Mouse (Mus musculus) splenic B cell, adult 2 months (primary cell): ENCODE data around the gene Itga5.

Experiments
- DNase-seq: peaks from one replicate; pipeline ENCODE4 v3.0.0-alpha.2; 2011; ENCODE audit warnings: low read depth, low spot score
- H3K27me3 ChIP-seq: 2 replicates; pipeline ENCODE4 v1.6.1; 2012; ENCODE audit warnings: mild to moderate bottlenecking, low read length, moderate library complexity, mixed read lengths; ENCODE audit not compliant: control insufficient read depth, poor library complexity, insufficient read depth, severe bottlenecking
- H3K36me3 ChIP-seq: 2 replicates; pipeline ENCODE4 v1.6.1; 2012; ENCODE audit warnings: mild to moderate bottlenecking, low read length, moderate library complexity, mixed read lengths; ENCODE audit not compliant: control insufficient read depth, poor library complexity, insufficient read depth, severe bottlenecking

Gene Itga5

GRCm38 (mm10) chr15:103338829-103339165 is 27.8 kb downstream of the Itga5 start:
- Histone ChIP-seq H3K36me3 (no peaks in the 10 kb centered on the region), H3K27me3 (no peaks in the 10 kb centered on the region)
- DNase-seq: no peak

- peak; percentile 33 for DNase-seq
- H3K36me3 ChIP-seq: no peaks in the 10 kb centered on the region
- H3K27me3 ChIP-seq: no peaks in the 10 kb centered on the region
Observed at GRCm38 (mm10) chr15:103336996-103337667, 29.4 kb downstream of the Itga5 start.

GRCm38 (mm10) chr15:103335488-103336235 is 30.9 kb downstream of the Itga5 start:
- no peak for DNase-seq
- no peaks in the 10 kb centered on the region for H3K27me3 ChIP-seq

GRCm38 (mm10) chr15:103335040-103335439 is 31.5 kb downstream of the Itga5 start:
- H3K27me3 ChIP-seq: no peaks in the 10 kb centered on the region
- no peak for DNase-seq

More at GRCm38 (mm10) chr15:103335488-103336235, 30.9 kb downstream of the Itga5 start:
- no peaks in the 10 kb centered on the region for H3K36me3 ChIP-seq

GRCm38 (mm10) chr15:103334194-103334593 is 32.4 kb downstream of the Itga5 start:
- Histone ChIP-seq H3K27me3 (no peaks in the 10 kb centered on the region), H3K36me3 (no peaks in the 10 kb centered on the region)
- no peak for DNase-seq

More at GRCm38 (mm10) chr15:103335040-103335439, 31.5 kb downstream of the Itga5 start:
- H3K36me3 ChIP-seq: no peaks in the 10 kb centered on the region

GRCm38 (mm10) chr15:103333738-103334137 is 32.8 kb downstream of the Itga5 start:
- Histone ChIP-seq H3K36me3 (no peaks in the 10 kb centered on the region), H3K27me3 (no peaks in the 10 kb centered on the region)
- DNase-seq: peak; percentile 87

- DNase-seq: peak; percentile 65
- Histone ChIP-seq H3K36me3 (no peaks in the 10 kb centered on the region), H3K27me3 (no peaks in the 10 kb centered on the region)
Observed at GRCm38 (mm10) chr15:103333081-103333615, 33.4 kb downstream of the Itga5 start.

- Histone ChIP-seq H3K27me3 (no peaks in the 10 kb centered on the region), H3K36me3 (no peaks in the 10 kb centered on the region)
- peak; percentile 88 for DNase-seq
Observed at GRCm38 (mm10) chr15:103323455-103324247, 42.9 kb downstream of the Itga5 start.

- Histone ChIP-seq H3K27me3 (no peaks in the 10 kb centered on the region), H3K36me3 (no peaks in the 10 kb centered on the region)
- DNase-seq: no peak
Observed at GRCm38 (mm10) chr15:103323070-103323454, 43.5 kb downstream of the Itga5 start.

- Histone ChIP-seq H3K36me3 (no peaks in the 10 kb centered on the region; the same call in none of the 2 replicates), H3K27me3 (no peaks in the 10 kb centered on the region)
- no peak for DNase-seq
Observed at GRCm38 (mm10) chr15:103322396-103322795, 44.2 kb downstream of the Itga5 start.

GRCm38 (mm10) chr15:103321076-103321475 is 45.5 kb downstream of the Itga5 start:
- DNase-seq: peak; percentile 38

GRCm38 (mm10) chr15:103318201-103318816 is 48.3 kb downstream of the Itga5 start:
- no peak for DNase-seq
- peaks cover 2% of the 10 kb centered on the region for H3K36me3 ChIP-seq
- H3K27me3 ChIP-seq: no peaks in the 10 kb centered on the region

More at GRCm38 (mm10) chr15:103321076-103321475, 45.5 kb downstream of the Itga5 start:
- Histone ChIP-seq H3K36me3 (no peaks in the 10 kb centered on the region; the same call in none of the 2 replicates), H3K27me3 (no peaks in the 10 kb centered on the region)

GRCm38 (mm10) chr15:103317731-103318130 is 48.8 kb downstream of the Itga5 start:
- H3K36me3 ChIP-seq: peaks cover 2% of the 10 kb centered on the region
- no peak for DNase-seq

GRCm38 (mm10) chr15:103317120-103317519 is 49.4 kb downstream of the Itga5 start:
- no peaks in the 10 kb centered on the region for H3K27me3 ChIP-seq
- no peak for DNase-seq

More at GRCm38 (mm10) chr15:103317731-103318130, 48.8 kb downstream of the Itga5 start:
- H3K27me3 ChIP-seq: no peaks in the 10 kb centered on the region

More at GRCm38 (mm10) chr15:103317120-103317519, 49.4 kb downstream of the Itga5 start:
- peaks cover 2% of the 10 kb centered on the region for H3K36me3 ChIP-seq
